Mouse (Mus musculus): ENCODE data around the gene Olfr1269.

Olfr1269 gene

DNA sequence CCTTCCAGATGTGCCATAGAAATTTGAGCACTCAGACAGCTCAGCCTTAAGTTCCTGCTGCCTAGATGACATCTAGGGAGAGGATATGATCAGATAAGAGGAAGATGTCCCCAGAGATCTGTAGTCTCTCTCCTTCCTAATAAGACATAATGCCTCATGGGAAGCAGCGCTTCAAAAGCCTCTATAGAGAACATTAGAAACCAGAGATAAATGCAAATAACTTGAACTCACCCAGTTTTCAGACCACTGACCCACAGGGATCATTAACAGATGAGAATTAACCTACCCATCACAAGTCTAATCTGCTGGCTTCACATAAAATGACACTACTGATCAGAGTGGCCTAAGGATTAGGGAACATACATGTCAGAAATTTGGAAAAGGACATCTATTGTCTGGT lies at the start of gene Olfr1269:
Olfr1269 (minus strand) TSS at position 101 of the 400 bp plus-strand sequence.
- no peak for DNase-seq (ENCODE audit: low spot score)

DNA sequence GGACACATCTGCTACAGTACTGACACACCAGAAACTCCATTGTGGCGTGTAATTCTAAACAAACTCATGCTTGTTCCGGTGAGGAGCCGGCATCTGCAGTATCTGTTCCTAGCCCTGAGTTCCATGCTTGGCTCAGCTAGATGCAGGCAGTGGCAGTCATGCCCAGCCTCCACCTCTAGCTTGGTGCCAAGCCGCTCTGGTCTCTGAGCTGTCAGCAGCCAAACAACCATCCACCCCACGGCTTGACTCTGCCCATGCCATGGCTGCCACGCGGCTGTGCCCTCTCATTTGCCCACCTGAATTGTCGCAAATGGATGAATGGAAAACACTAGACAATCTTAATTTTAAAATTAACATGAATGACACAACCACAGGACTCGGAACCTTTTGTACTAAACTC lies 32.7 kb upstream of the Olfr1269 start:
- no peak for DNase-seq (ENCODE audit: low spot score)

DNA sequence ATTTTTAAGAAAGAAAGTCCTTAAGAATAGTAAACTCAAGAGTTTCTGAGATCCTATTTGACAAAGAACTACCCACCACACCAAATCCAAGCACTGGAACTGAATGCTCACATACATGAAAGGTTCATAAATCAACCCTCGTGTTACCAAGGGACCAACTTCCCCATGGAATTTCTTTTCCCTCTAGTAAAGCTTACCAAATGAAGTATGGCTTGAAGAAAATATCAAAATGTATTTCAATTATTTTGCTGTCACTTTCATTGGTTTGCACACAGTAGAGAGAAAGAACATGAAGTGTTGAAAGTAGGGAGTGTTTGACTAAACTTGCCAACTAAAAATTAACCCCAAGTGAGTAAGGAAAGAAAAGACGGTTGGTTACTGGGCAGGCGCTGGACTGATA lies 31.8 kb upstream of the Olfr1269 start, which contains the start of gene Olfr1270:
Olfr1270 (minus strand) TSS at position 101 of the 400 bp plus-strand sequence.
- DNase-seq (ENCODE audit: low spot score) = no peak

DNA sequence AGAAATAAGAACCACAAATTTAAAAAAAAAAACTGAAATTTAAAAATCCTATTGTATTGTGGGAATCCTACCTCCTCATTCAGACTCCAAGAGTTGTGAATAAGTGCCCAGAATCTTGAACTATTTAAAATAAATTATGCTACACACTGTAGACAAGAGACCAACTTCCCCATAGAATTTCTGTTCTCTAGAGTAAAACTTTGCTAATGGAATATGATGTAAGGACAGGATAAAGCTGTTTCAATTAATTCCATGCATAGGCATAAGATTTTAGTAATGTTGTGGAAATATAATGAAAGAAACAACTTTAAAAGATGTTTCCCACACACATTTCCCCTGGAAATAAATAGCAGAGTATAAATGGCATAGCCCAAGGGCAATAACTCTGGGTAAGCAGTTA lies 21.0 kb upstream of the Olfr1269 start, which contains the start of gene Olfr32:
Olfr32 (minus strand) TSS at position 101 of the 400 bp plus-strand sequence.
- no peak for DNase-seq (ENCODE audit: low spot score)

DNA sequence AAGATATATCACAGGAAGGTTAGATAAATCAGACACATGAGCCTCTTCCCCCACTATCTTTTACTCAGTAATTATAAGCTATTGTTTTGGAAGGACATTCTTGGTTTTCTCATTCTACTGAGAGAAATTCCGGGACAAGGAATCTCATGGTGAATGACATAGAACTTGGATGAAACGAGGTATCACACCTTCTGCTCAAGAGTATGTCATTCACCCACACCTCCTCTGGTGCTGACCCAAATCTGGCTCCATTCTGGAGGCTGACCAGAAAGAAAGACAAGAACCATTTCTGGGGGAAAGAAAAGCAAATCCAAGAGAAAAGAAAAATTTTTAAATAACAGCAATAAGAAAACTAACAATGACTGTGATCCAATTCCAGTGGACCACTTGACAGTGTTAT lies 51.1 kb downstream of the Olfr1269 start:
- no peak for DNase-seq (ENCODE audit: low spot score)

Measured in lung, postnatal 25 days (tissue).